Mouse (Mus musculus) ES-Bruce4 (cell line): ENCODE data around the gene Mst1.

Experiments
- CTCF ChIP-seq: IDR thresholded peaks from one replicate; pipeline ENCODE4 v1.8.1; 2011; ENCODE audit warnings: low read depth, low read length
- EP300 ChIP-seq: IDR thresholded peaks from 2 replicates; pipeline ENCODE4 v1.6.1; 2011; ENCODE audit warnings: low read depth, low read length; ENCODE audit not compliant: insufficient read depth
- POLR2A ChIP-seq: IDR thresholded peaks from one replicate; pipeline ENCODE4 v1.8.1; 2011; ENCODE audit warnings: low read length; ENCODE audit not compliant: insufficient read depth

DNA sequence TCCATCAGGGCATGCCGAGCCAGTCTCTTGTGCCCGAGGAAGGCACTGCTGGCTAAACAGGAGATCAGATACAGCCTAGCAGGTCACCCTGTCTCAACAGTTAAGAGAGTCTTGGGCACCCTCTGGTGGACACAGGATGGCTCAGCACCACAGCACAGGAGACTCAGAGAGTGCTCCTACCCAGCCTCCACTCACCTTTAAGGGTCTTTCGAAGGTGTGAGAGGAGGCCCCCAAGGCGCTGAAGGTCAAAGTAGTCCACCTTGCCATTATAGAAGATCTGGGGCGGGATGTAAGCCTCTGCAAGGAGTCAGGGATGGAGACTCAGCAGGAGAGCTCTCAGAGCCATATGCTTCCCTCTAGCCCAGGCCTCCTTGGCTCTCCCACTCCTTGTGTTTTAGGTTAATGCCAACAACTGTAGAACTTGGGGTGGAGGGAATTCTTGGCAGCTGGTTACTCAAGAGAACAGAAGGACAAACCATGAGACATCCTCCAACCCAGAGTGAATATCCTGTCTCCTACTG lies 14.7 kb upstream of the Mst1 start:
- TF ChIP-seq CTCF: peak; percentile 82
- TF ChIP-seq EP300: no peak
- no peak for TF ChIP-seq POLR2A
